Mouse (Mus musculus) CH12.LX (cell line): Measurements from ENCODE around the gene Idh1.

Experiments
- ETS1 ChIP-seq: conservative IDR thresholded peaks from 2 replicates; pipeline ENCODE4 v1.6.1; 2012; ENCODE audit warnings: low read depth, mild to moderate bottlenecking, inconsistent platforms, low read length, improper control_type of control experiment, moderate library complexity
- POLR2A ChIP-seq: IDR thresholded peaks from 2 replicates; pipeline ENCODE4 v1.6.1; 2011; ENCODE audit warnings: low read depth, mild to moderate bottlenecking, improper control_type of control experiment, low read length
- ZC3H11A ChIP-seq: IDR thresholded peaks from 2 replicates; pipeline ENCODE4 v1.6.1; 2012; ENCODE audit warnings: low read depth, mild to moderate bottlenecking, inconsistent platforms, low read length, improper control_type of control experiment

GRCm38 (mm10) chr1:65181459-65181858 is 4.8 kb downstream of the Idh1 start:
- no peak for TF ChIP-seq POLR2A
- TF ChIP-seq ZC3H11A, result no peak
- no peak for TF ChIP-seq ETS1
